In genomic region chr12:113424598-113425208, GRCm38 (mm10) we compare ENCODE assay signal across 7 mouse cellular contexts.
DNase-seq lines count a peak whose midpoint lies in the region; TF ChIP-seq lines count a peak whose summit lies in the region.
"Not testable (repeated sequence)": the region's sequence is repeated elsewhere in the genome, so short reads cannot be mapped to it uniquely, and the experiment has no call there.

No protein-coding gene starts in this region.

- H3K9me3 ChIP-seq in CH12.LX (replicated peaks; ENCODE audit: low read length) = not testable (repeated sequence)

- not testable (repeated sequence) for TF ChIP-seq RAD21 in CH12.LX (IDR thresholded peaks at IDR 0.05; ENCODE audit: low read depth, low read length)

- in situ Hi-C loops in CH12.LX (cut with MboI; ENCODE audit: low pct_ligation_motif_present, low pct_unique_long_range_greater_than_20kb, low sequenced_read_pairs) = loop anchor here (25.0 kb wide), 2 partner anchors 162 to 1738 kb away; no protein-coding TSS in a partner anchor

- intact Hi-C loops in heart, adult 2 months (cut with DNase I) = not testable (repeated sequence)

- TF ChIP-seq EP300 in CH12.LX (IDR thresholded peaks at IDR 0.05; ENCODE audit: low read length); heart, adult 2 months (IDR thresholded peaks at IDR 0.05; ENCODE audit: insufficient read depth, low read depth, low read length): not testable (repeated sequence)

- H3K4me1 ChIP-seq in CH12.LX (ENCODE audit: control insufficient read depth in 1 of 2, insufficient read depth in 2 of 2) = peaks cover 5 to 10% of the 10 kb centered on the region in 2 experiments; a peak in 2 of 4 replicates
- peaks cover 47% of the 10 kb centered on the region for H3K4me1 ChIP-seq in bone marrow macrophage, adult 2 months (ENCODE audit: control insufficient read depth, insufficient read depth, low read length)
- not testable (repeated sequence) for H3K4me1 ChIP-seq in heart, adult 2 months (ENCODE audit: control insufficient read depth, insufficient read depth, low read length); liver, adult 2 months (ENCODE audit: control insufficient read depth, insufficient read depth, low read length)
- H3K4me1 ChIP-seq in thymus, adult 2 months (replicated peaks; ENCODE audit: control insufficient read depth, insufficient read depth, low read length) = peaks cover 37% of the 10 kb centered on the region

- peak overlapping the region; percentile 52 for H3K4me2 ChIP-seq in CH12.LX (ENCODE audit: insufficient read depth, low read depth, poor library complexity, severe bottlenecking)

- H3K9ac ChIP-seq in CH12.LX (ENCODE audit: insufficient read depth, low read depth) = peak overlapping the region; percentile 92
- H3K9ac ChIP-seq in heart, adult 2 months (ENCODE audit: low read depth, low read length) = peak overlapping the region; percentile 71
- peak overlapping the region; percentile 38 for H3K9ac ChIP-seq in liver, adult 2 months (ENCODE audit: low read depth, low read length)

- H3K4me3 ChIP-seq in CH12.LX (replicated peaks in 1 of 3; ENCODE audit: low read depth in 2 of 3, low read length in 2 of 3, poor library complexity in 1 of 3) = peak overlapping the region; percentile 24 to 99 (median 81)
- H3K4me3 ChIP-seq in bone marrow macrophage, adult 2 months (ENCODE audit: insufficient read depth, low read length) = peak overlapping the region; percentile 72
- H3K4me3 ChIP-seq in heart, adult 2 months = not testable (repeated sequence)
- peak overlapping the region; percentile 36; the same call in 1 of the 2 replicates for H3K4me3 ChIP-seq in liver, adult 2 months (ENCODE audit: insufficient read depth, low read depth, low read length)
- peak overlapping the region; percentile 78 for H3K4me3 ChIP-seq in thymus, adult 2 months (ENCODE audit: control insufficient read depth, insufficient read depth, low read length)

- peaks cover 73% of the 10 kb centered on the region for H3K79me2 ChIP-seq in CH12.LX (replicated peaks; ENCODE audit: control insufficient read depth, extremely low read depth, insufficient read depth, poor library complexity, severe bottlenecking)
- not testable (repeated sequence) for H3K79me2 ChIP-seq in heart, adult 2 months (replicated peaks; ENCODE audit: control insufficient read depth, insufficient read depth, low read length); liver, adult 2 months (ENCODE audit: control insufficient read depth, insufficient read depth, low read length)

- not testable (repeated sequence) for DNase-seq in CH12.LX (ENCODE audit: extremely low read depth); heart, adult 2 months; liver, adult 2 months (ENCODE audit: extremely low read depth, low read depth, low spot score)
- DNase-seq in skeletal muscle tissue, adult 2 months (ENCODE audit: low read depth, low spot score) = peak; percentile 20
- peak; percentile 43 for DNase-seq in thymus, adult 2 months
- peak; percentile 65 for DNase-seq in thymus, postnatal 4 days

- TF ChIP-seq POLR2A in CH12.LX (IDR thresholded peaks at IDR 0.05; ENCODE audit: low read depth, low read length); bone marrow macrophage, adult 2 months (IDR thresholded peaks at IDR 0.05; ENCODE audit: borderline replicate concordance, low read depth, low read length); heart, adult 2 months (IDR thresholded peaks at IDR 0.05; ENCODE audit: insufficient read depth, low read depth, low read length); liver, adult 2 months (IDR thresholded peaks at IDR 0.05; ENCODE audit: extremely low read depth, insufficient read depth, low read length); thymus, adult 2 months (IDR thresholded peaks at IDR 0.05; ENCODE audit: control insufficient read depth, extremely low read depth, insufficient read depth, low read length, poor library complexity): not testable (repeated sequence)

- peak overlapping the region; percentile 100 for H3K27ac ChIP-seq in CH12.LX (ENCODE audit: insufficient read depth, low read depth)
- H3K27ac ChIP-seq in bone marrow macrophage, adult 2 months (ENCODE audit: insufficient read depth, low read depth, low read length) = peak overlapping the region; percentile 94
- H3K27ac ChIP-seq in heart, adult 2 months; liver, adult 2 months (replicated peaks; ENCODE audit: insufficient read depth, low read depth, low read length): not testable (repeated sequence)
- peak overlapping the region; percentile 92 for H3K27ac ChIP-seq in thymus, adult 2 months (ENCODE audit: control insufficient read depth, insufficient read depth, low read length)

- dilution Hi-C loops in CH12.LX (cut with MboI; ENCODE audit: extremely low pct_ligation_motif_present, extremely low pct_unique_long_range_greater_than_20kb, low sequenced_read_pairs) = not testable (repeated sequence)

- not testable (repeated sequence) for H3K27me3 ChIP-seq in CH12.LX (replicated peaks); heart, adult 2 months (ENCODE audit: control insufficient read depth, insufficient read depth, low read length); liver, adult 2 months (ENCODE audit: control insufficient read depth, insufficient read depth, low read length); thymus, adult 2 months (ENCODE audit: control insufficient read depth, insufficient read depth, low read length)

- not testable (repeated sequence) for TF ChIP-seq CTCF in CH12.LX (conservative IDR thresholded peaks at IDR 0.05 in 1 of 2, IDR thresholded peaks at IDR 0.05 in 1 of 2; ENCODE audit: low read depth in 2 of 2, low read length in 2 of 2); bone marrow macrophage, adult 2 months (IDR thresholded peaks at IDR 0.05; ENCODE audit: low read depth, low read length); heart, adult 2 months (IDR thresholded peaks at IDR 0.05); liver, adult 2 months (IDR thresholded peaks at IDR 0.05; ENCODE audit: low read depth, low read length)
- TF ChIP-seq CTCF in thymus, adult 2 months (IDR thresholded peaks at IDR 0.05; ENCODE audit: borderline replicate concordance, control insufficient read depth, extremely low read depth, insufficient read depth, low read length, poor library complexity) = peak; percentile 20; the same call in 1 of the 2 replicates

- H3K36me3 ChIP-seq in CH12.LX (replicated peaks in 1 of 2; ENCODE audit: control insufficient read depth in 1 of 2, insufficient read depth in 1 of 2, low read length in 1 of 2) = peaks cover 64 to 76% of the 10 kb centered on the region in 2 experiments
- not testable (repeated sequence) for H3K36me3 ChIP-seq in heart, adult 2 months (ENCODE audit: control insufficient read depth, insufficient read depth, low read length); liver, adult 2 months (ENCODE audit: control insufficient read depth, insufficient read depth, low read length)
- H3K36me3 ChIP-seq in thymus, adult 2 months (ENCODE audit: control insufficient read depth, insufficient read depth, low read length) = peaks cover 30% of the 10 kb centered on the region

TF ChIP-seq in CH12.LX, 34 proteins besides CTCF, POLR2A, EP300 and RAD21:
- TF ChIP-seq UBTF (IDR thresholded peaks at IDR 0.05; ENCODE audit: low read depth, low read length) = 0 out of 2 replicates have a peak, but pooled peaks have one; percentile 65

Comparison
In these comparisons a context has a peak if more than half of its experiments do, and no peak if none do; other contexts are left out.
1. H3K9ac ChIP-seq: peak in every context shown above with its lines; median percentile 92 in CH12.LX; 71 in heart, adult 2 months; 38 in liver, adult 2 months.